Mouse (Mus musculus) midbrain, embryonic 14.5 days (tissue): Measurements from ENCODE around the gene Snx9. TPM values are rescaled to one million over a fixed set of nuclear protein-coding genes. Genes with fewer than 3 reads are reported as not detected.

Experiments
- ATAC-seq: fragments of 200-750 bp; cut with Nextera tagmentation; 2 replicates; pipeline ENCODE4 v1.8.0; 2017; ENCODE audit warnings: moderate number of reproducible peaks, moderate library complexity; ENCODE audit not compliant: low FRiP score, low TSS enrichment
- DNase-seq: peaks from one replicate; pipeline ENCODE4 v3.0.0-alpha.2; 2015
- H3K27ac ChIP-seq: fragments of 300-500 bp; sonication (generic); replicated peaks from 2 replicates; pipeline ENCODE4 v1.5.1; 2014; ENCODE audit warnings: mild to moderate bottlenecking, low read depth, low read length, moderate library complexity
- H3K27me3 ChIP-seq: fragments of 300-500 bp; sonication (generic); 2 replicates; pipeline ENCODE4 v1.6.1; 2014; ENCODE audit warnings: low read length, control low read depth, mixed read lengths; ENCODE audit not compliant: control insufficient read depth, insufficient read depth
- H3K36me3 ChIP-seq: fragments of 300-500 bp; sonication (generic); 2 replicates; pipeline ENCODE4 v1.6.1; 2014; ENCODE audit warnings: low read length, control low read depth; ENCODE audit not compliant: control insufficient read depth, insufficient read depth
- H3K4me1 ChIP-seq: fragments of 300-500 bp; sonication (generic); 2 replicates; pipeline ENCODE4 v1.6.1; 2014; ENCODE audit warnings: mild to moderate bottlenecking, antibody characterized with exemption, low read length, control low read depth; ENCODE audit not compliant: control insufficient read depth, insufficient read depth
- H3K4me2 ChIP-seq: fragments of 300-500 bp; sonication (generic); 2 replicates; pipeline ENCODE4 v1.6.1; 2014; ENCODE audit warnings: mild to moderate bottlenecking, low read length, moderate library complexity
- H3K4me3 ChIP-seq: fragments of 300-500 bp; sonication (generic); replicated peaks from 2 replicates; pipeline ENCODE4 v1.5.1; 2014; ENCODE audit warnings: low read depth, low read length
- H3K9ac ChIP-seq: fragments of 300-500 bp; sonication (generic); replicated peaks from 2 replicates; pipeline ENCODE4 v1.6.1; 2014; ENCODE audit warnings: mild to moderate bottlenecking, low read length, moderate library complexity
- H3K9me3 ChIP-seq: fragments of 300-500 bp; sonication (generic); 2 replicates; pipeline ENCODE4 v1.6.1; 2016; ENCODE audit warnings: low read length, control low read depth, mixed read lengths; ENCODE audit not compliant: control insufficient read depth
- WGBS: fragments of 180-500 bp; shearing (Covaris S2); extraction: QIAGEN DNeasy Blood & Tissue Kit; methylation state at CpG from one replicate; pipeline ENCODE4 v1.1.7; 2014; 5-methylcytosine and 5-hydroxymethylcytosine counted together
- polyA plus RNA-seq: library from polyadenylated mRNA; unstranded; fragments of >200 nt; fragmentation: Nextera tagmentation; extraction: Ambion mirVana; gene quantifications from 2 replicates; pipeline ENCODE4 v1.2.1, GENCODE M21; 2014

The Snx9 gene
- polyA plus RNA-seq, 1 experiment from 2014 or later = 8.3 TPM

GRCm38 (mm10) chr17:5891933-5892683 is 51.0 kb downstream of the Snx9 start:
- ATAC-seq = no peak
- 89% methylated on average over 9 of the region's 9 CpGs for WGBS
- no peak overlapping the region for H3K4me3 ChIP-seq

GRCm38 (mm10) chr17:5893092-5893491 is 52.0 kb downstream of the Snx9 start:
- Histone ChIP-seq H3K4me1 (peaks cover 3% of the 10 kb centered on the region; the same call in 1 of the 2 replicates), H3K4me2 (no peak overlapping the region), H3K9ac (no peak overlapping the region), H3K27me3 (no peaks in the 10 kb centered on the region), H3K27ac (no peak overlapping the region), H3K4me3 (no peak overlapping the region), H3K36me3 (no peaks in the 10 kb centered on the region), H3K9me3 (no peaks in the 10 kb centered on the region)
- DNase-seq = no peak
- WGBS = 23% methylated on average over 7 of the region's 7 CpGs
- ATAC-seq = no peak

More at GRCm38 (mm10) chr17:5891933-5892683, 51.0 kb downstream of the Snx9 start:
- Histone ChIP-seq H3K9ac (no peak overlapping the region), H3K27ac (no peak overlapping the region), H3K4me2 (no peak overlapping the region), H3K4me1 (peaks cover 3% of the 10 kb centered on the region; the same call in 1 of the 2 replicates), H3K36me3 (no peaks in the 10 kb centered on the region), H3K9me3 (no peaks in the 10 kb centered on the region), H3K27me3 (no peaks in the 10 kb centered on the region)
- DNase-seq = no peak

GRCm38 (mm10) chr17:5893574-5894148 is 52.5 kb downstream of the Snx9 start:
- Histone ChIP-seq H3K4me2 (no peak overlapping the region), H3K4me1 (peaks cover 3% of the 10 kb centered on the region; the same call in 1 of the 2 replicates), H3K36me3 (no peaks in the 10 kb centered on the region), H3K9ac (no peak overlapping the region), H3K9me3 (no peaks in the 10 kb centered on the region), H3K4me3 (no peak overlapping the region), H3K27ac (no peak overlapping the region), H3K27me3 (no peaks in the 10 kb centered on the region)
- WGBS = 84% methylated on average over 7 of the region's 7 CpGs
- ATAC-seq = no peak
- no peak for DNase-seq

- no peak for ATAC-seq
- no peak overlapping the region for H3K9ac ChIP-seq
Observed at GRCm38 (mm10) chr17:5896066-5896465, 54.9 kb downstream of the Snx9 start.

GRCm38 (mm10) chr17:5896607-5897006 is 55.5 kb downstream of the Snx9 start:
- Histone ChIP-seq H3K4me2 (no peak overlapping the region), H3K9me3 (no peaks in the 10 kb centered on the region), H3K36me3 (peaks cover 8% of the 10 kb centered on the region; the same call in 1 of the 2 replicates), H3K4me3 (no peak overlapping the region), H3K9ac (no peak overlapping the region), H3K27ac (no peak overlapping the region), H3K4me1 (peaks cover 3% of the 10 kb centered on the region; the same call in 1 of the 2 replicates), H3K27me3 (no peaks in the 10 kb centered on the region)
- DNase-seq (no peak), ATAC-seq (no peak)
- WGBS = 94% methylated on average over 7 of the region's 7 CpGs

More at GRCm38 (mm10) chr17:5896066-5896465, 54.9 kb downstream of the Snx9 start:
- Histone ChIP-seq H3K36me3 (peaks cover 8% of the 10 kb centered on the region; the same call in 1 of the 2 replicates), H3K27me3 (no peaks in the 10 kb centered on the region), H3K4me3 (no peak overlapping the region), H3K9me3 (no peaks in the 10 kb centered on the region), H3K4me1 (peaks cover 3% of the 10 kb centered on the region; the same call in 1 of the 2 replicates), H3K4me2 (no peak overlapping the region), H3K27ac (no peak overlapping the region)
- DNase-seq = no peak
- WGBS = 80% methylated on average over 4 of the region's 4 CpGs

GRCm38 (mm10) chr17:5897326-5898200 is 56.4 kb downstream of the Snx9 start:
- ATAC-seq (no peak), DNase-seq (no peak)
- peaks cover 8% of the 10 kb centered on the region; the same call in 1 of the 2 replicates for H3K36me3 ChIP-seq
- no peak overlapping the region for H3K4me3 ChIP-seq
- H3K4me1 ChIP-seq = peaks cover 3% of the 10 kb centered on the region; the same call in 1 of the 2 replicates
- no peaks in the 10 kb centered on the region for H3K27me3 ChIP-seq
- no peak overlapping the region for H3K27ac ChIP-seq
- no peaks in the 10 kb centered on the region for H3K9me3 ChIP-seq
- no peak overlapping the region for H3K9ac ChIP-seq
- WGBS = 94% methylated on average over 17 of the region's 17 CpGs
- H3K4me2 ChIP-seq = no peak overlapping the region

GRCm38 (mm10) chr17:5899251-5899650 is 58.1 kb downstream of the Snx9 start:
- DNase-seq = no peak
- no peak for ATAC-seq
- Histone ChIP-seq H3K4me3 (no peak overlapping the region), H3K9ac (no peak overlapping the region), H3K36me3 (peaks cover 8% of the 10 kb centered on the region; the same call in 1 of the 2 replicates), H3K9me3 (no peaks in the 10 kb centered on the region), H3K27me3 (no peaks in the 10 kb centered on the region), H3K4me1 (no peaks in the 10 kb centered on the region), H3K4me2 (no peak overlapping the region), H3K27ac (no peak overlapping the region)
- 89% methylated on average over 6 of the region's 6 CpGs for WGBS

GRCm38 (mm10) chr17:5901381-5901780 is 60.3 kb downstream of the Snx9 start:
- H3K4me3 ChIP-seq = no peak overlapping the region
- H3K4me1 ChIP-seq = no peaks in the 10 kb centered on the region
- WGBS = 82% methylated on average over 5 of the region's 5 CpGs
- no peak overlapping the region for H3K27ac ChIP-seq
- no peaks in the 10 kb centered on the region for H3K27me3 ChIP-seq
- DNase-seq = no peak
- H3K36me3 ChIP-seq = peaks cover 10% of the 10 kb centered on the region; the same call in 1 of the 2 replicates
- no peak overlapping the region for H3K4me2 ChIP-seq
- H3K9ac ChIP-seq = no peak overlapping the region
- no peaks in the 10 kb centered on the region for H3K9me3 ChIP-seq
- ATAC-seq = no peak
